Mouse (Mus musculus): Measurements from ENCODE around the gene Mlx. TPM values are rescaled to one million over a fixed set of nuclear protein-coding genes. Genes with fewer than 3 reads are reported as not detected.
"Not testable (repeated sequence)": the region's sequence is repeated elsewhere in the genome, so short reads cannot be mapped to it uniquely, and the experiment has no call there.

Mlx gene
- total and polyA plus RNA-seq, 3 experiments: 45.2 to 116 (median 51.5) TPM

GRCm38 (mm10) chr11:101125008-101125407 lies 37.9 kb downstream of the Mlx start:
- in situ Hi-C loops (cut with MboI; ENCODE audit: low pct_ligation_motif_present, low pct_unique_long_range_greater_than_20kb, low sequenced_read_pairs); H3K9ac ChIP-seq (ENCODE audit: insufficient read depth, low read depth); H3K27ac ChIP-seq (ENCODE audit: insufficient read depth, low read depth); H3K4me2 ChIP-seq (ENCODE audit: insufficient read depth, low read depth, poor library complexity, severe bottlenecking); DNase-seq (ENCODE audit: extremely low read depth); H3K27me3 ChIP-seq (replicated peaks); H3K4me3 ChIP-seq (replicated peaks in 1 of 3; ENCODE audit: low read depth in 2 of 3, low read length in 2 of 3, poor library complexity in 1 of 3); dilution Hi-C loops (cut with MboI; ENCODE audit: extremely low pct_ligation_motif_present, extremely low pct_unique_long_range_greater_than_20kb, low sequenced_read_pairs): not testable (repeated sequence)
- H3K4me1 ChIP-seq (ENCODE audit: control insufficient read depth in 1 of 2, insufficient read depth in 2 of 2): peaks cover 7 to 38% of the 10 kb centered on the region in 2 experiments; a peak in 3 of 4 replicates
- peaks cover 18% of the 10 kb centered on the region for H3K79me2 ChIP-seq (replicated peaks; ENCODE audit: control insufficient read depth, extremely low read depth, insufficient read depth, poor library complexity, severe bottlenecking)
- peaks cover 45 to 56% of the 10 kb centered on the region in 2 experiments for H3K36me3 ChIP-seq (replicated peaks in 1 of 2; ENCODE audit: control insufficient read depth in 1 of 2, insufficient read depth in 1 of 2, low read length in 1 of 2)
- peaks cover 15% of the 10 kb centered on the region for H3K9me3 ChIP-seq (replicated peaks; ENCODE audit: low read length)

- DNase-seq (ENCODE audit: extremely low read depth): no peak
- H3K9ac ChIP-seq (ENCODE audit: insufficient read depth, low read depth): no peak overlapping the region
- H3K27me3 ChIP-seq (replicated peaks): no peaks in the 10 kb centered on the region
- H3K4me2 ChIP-seq (ENCODE audit: insufficient read depth, low read depth, poor library complexity, severe bottlenecking): no peak overlapping the region
- H3K9me3 ChIP-seq (replicated peaks; ENCODE audit: low read length): peaks cover 22% of the 10 kb centered on the region
- TF ChIP-seq CTCF (conservative IDR thresholded peaks at IDR 0.05 in 1 of 2, IDR thresholded peaks at IDR 0.05 in 1 of 2; ENCODE audit: low read depth in 2 of 2, low read length in 2 of 2): peak in 1 of 2 experiments; percentile 53; a peak in 2 of 4 replicates
- 0 out of 2 replicates have a peak, but pooled peaks have one; percentile 18 for TF ChIP-seq SMC3 (IDR thresholded peaks at IDR 0.05; ENCODE audit: low read depth, low read length)
- no peak for TF ChIP-seq ZMIZ1 (IDR thresholded peaks at IDR 0.05; ENCODE audit: low read depth, low read length)
- TF ChIP-seq TCF12 (IDR thresholded peaks at IDR 0.05; ENCODE audit: low read depth, low read length): no peak
- TF ChIP-seq RAD21 (IDR thresholded peaks at IDR 0.05; ENCODE audit: low read depth, low read length): peak; percentile 26
- no peaks in the 10 kb centered on the region for H3K79me2 ChIP-seq (replicated peaks; ENCODE audit: control insufficient read depth, extremely low read depth, insufficient read depth, poor library complexity, severe bottlenecking)
- no peak overlapping the region for H3K4me3 ChIP-seq (replicated peaks in 1 of 3; ENCODE audit: low read depth in 2 of 3, low read length in 2 of 3, poor library complexity in 1 of 3)
- peaks cover 13 to 39% of the 10 kb centered on the region in 2 experiments for H3K4me1 ChIP-seq (ENCODE audit: control insufficient read depth in 1 of 2, insufficient read depth in 2 of 2)
- dilution Hi-C loops (cut with MboI; ENCODE audit: extremely low pct_ligation_motif_present, extremely low pct_unique_long_range_greater_than_20kb, low sequenced_read_pairs) (no loop called here), in situ Hi-C loops (cut with MboI; ENCODE audit: low pct_ligation_motif_present, low pct_unique_long_range_greater_than_20kb, low sequenced_read_pairs) (no loop called here)
- no peak overlapping the region for H3K27ac ChIP-seq (ENCODE audit: insufficient read depth, low read depth)
- H3K36me3 ChIP-seq (replicated peaks in 1 of 2; ENCODE audit: control insufficient read depth in 1 of 2, insufficient read depth in 1 of 2, low read length in 1 of 2): peaks cover 45 to 51% of the 10 kb centered on the region in 2 experiments
Observed at GRCm38 (mm10) chr11:101127075-101127474, 40.0 kb downstream of the Mlx start.

DNA sequence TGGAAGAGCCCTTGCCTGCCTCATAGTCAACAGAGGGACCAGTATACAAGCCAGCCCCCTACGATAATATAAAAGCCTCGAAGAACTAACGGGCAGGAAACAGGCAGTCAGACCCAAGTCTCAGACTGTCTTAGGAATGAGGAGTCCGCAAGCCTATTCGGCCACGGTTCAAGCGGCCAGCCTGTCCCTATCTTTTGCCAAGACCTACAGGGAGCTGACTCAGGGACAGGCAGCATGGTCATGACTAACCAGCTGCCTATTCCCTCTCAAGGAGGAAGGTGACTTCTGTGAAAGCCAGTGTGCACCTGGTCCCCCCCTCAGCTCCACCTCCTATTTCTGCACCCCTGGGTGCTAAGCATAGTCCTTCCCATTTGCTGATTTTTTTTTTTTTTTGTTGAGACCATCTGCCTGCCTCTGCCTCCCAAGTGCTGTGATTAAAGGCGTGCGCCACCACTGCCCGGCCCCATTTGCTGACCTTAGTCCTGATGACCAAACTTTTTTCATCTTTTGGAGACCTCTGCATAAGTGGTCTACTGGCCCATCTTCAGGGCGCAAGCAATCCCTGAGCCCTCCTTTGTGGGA lies 42.0 kb downstream of the Mlx start:
- in situ Hi-C loops (cut with MboI; ENCODE audit: low pct_ligation_motif_present, low pct_unique_long_range_greater_than_20kb, low sequenced_read_pairs): no loop called here

More for the DNA sequence above, 42.0 kb downstream of the Mlx start:
- dilution Hi-C loops (cut with MboI; ENCODE audit: extremely low pct_ligation_motif_present, extremely low pct_unique_long_range_greater_than_20kb, low sequenced_read_pairs): no loop called here
- no peak for DNase-seq (ENCODE audit: extremely low read depth)
- H3K27ac ChIP-seq (ENCODE audit: insufficient read depth, low read depth): no peak overlapping the region
- H3K4me1 ChIP-seq (ENCODE audit: control insufficient read depth in 1 of 2, insufficient read depth in 2 of 2): peaks cover 13 to 33% of the 10 kb centered on the region in 2 experiments
- H3K79me2 ChIP-seq (replicated peaks; ENCODE audit: control insufficient read depth, extremely low read depth, insufficient read depth, poor library complexity, severe bottlenecking): no peaks in the 10 kb centered on the region
- H3K4me3 ChIP-seq (replicated peaks in 1 of 3; ENCODE audit: low read depth in 2 of 3, low read length in 2 of 3, poor library complexity in 1 of 3): no peak overlapping the region
- peaks cover 22% of the 10 kb centered on the region for H3K9me3 ChIP-seq (replicated peaks; ENCODE audit: low read length)
- H3K36me3 ChIP-seq (replicated peaks in 1 of 2; ENCODE audit: control insufficient read depth in 1 of 2, insufficient read depth in 1 of 2, low read length in 1 of 2): peaks cover 27 to 31% of the 10 kb centered on the region in 2 experiments
- H3K27me3 ChIP-seq (replicated peaks): no peaks in the 10 kb centered on the region
- peak overlapping the region; percentile 16; the same call in 1 of the 2 replicates for H3K4me2 ChIP-seq (ENCODE audit: insufficient read depth, low read depth, poor library complexity, severe bottlenecking)
- H3K9ac ChIP-seq (ENCODE audit: insufficient read depth, low read depth): no peak overlapping the region
- TF ChIP-seq ZNF384 (IDR thresholded peaks at IDR 0.05; ENCODE audit: low read depth, low read length): peak; percentile 73; the same call in 1 of the 2 replicates
- no peak for TF ChIP-seq CHD2 (IDR thresholded peaks at IDR 0.05; ENCODE audit: low read length)
